Mouse (Mus musculus) layer of hippocampus, postnatal 25 days (tissue): Measurements from ENCODE around the gene Smad5. TPM values are rescaled to one million over a fixed set of nuclear protein-coding genes. Genes with fewer than 3 reads are reported as not detected.
A peak's percentile ranks its signal among the peaks of the same experiment; 100 is the strongest.

ENCODE experiments used
- DNase-seq, 2 experiments: peaks; one replicate each; pipeline ENCODE4 v3.0.0; 2022; ENCODE audit warnings: mixed read lengths in 2 of 2, low spot score in 1 of 2; ENCODE audit errors: extremely low spot score in 1 of 2
- total RNA-seq, 2 experiments: library from RNA; stranded (reverse); gene quantifications; 2 replicates each; pipeline ENCODE4 v1.2.3; 2021

Smad5 gene
- total RNA-seq, 2 experiments from 2014 or later = 23.3 to 26.3 TPM

- no peak for DNase-seq
Measured at GRCm38 (mm10) chr13:56751774-56752173, 49.0 kb downstream of the Smad5 start.

GRCm38 (mm10) chr13:56752474-56753191 is 49.8 kb downstream of the Smad5 start:
- DNase-seq = no peak

GRCm38 (mm10) chr13:56753192-56753951 is 50.6 kb downstream of the Smad5 start, which contains the start of gene Gm45623:
Gm45623 (minus strand) TSS chr13:56753827.
- DNase-seq = no peak

- DNase-seq = peak in 1 of 2 experiments; percentile 34
Measured at GRCm38 (mm10) chr13:56755871-56756270, 53.1 kb downstream of the Smad5 start.

GRCm38 (mm10) chr13:56757201-56757600 is 54.4 kb downstream of the Smad5 start:
- no peak for DNase-seq

- peak; percentile 40 to 80 for DNase-seq
Measured at GRCm38 (mm10) chr13:56758492-56758891, 55.7 kb downstream of the Smad5 start.

GRCm38 (mm10) chr13:56762446-56763229 is 59.8 kb downstream of the Smad5 start:
- DNase-seq = no peak

- DNase-seq = no peak
Measured at GRCm38 (mm10) chr13:56765284-56766032, 62.6 kb downstream of the Smad5 start.

- DNase-seq = no peak
Measured at GRCm38 (mm10) chr13:56766211-56766610, 63.4 kb downstream of the Smad5 start.

GRCm38 (mm10) chr13:56769431-56769830 is 66.6 kb downstream of the Smad5 start:
- DNase-seq = no peak

- no peak for DNase-seq
Measured at GRCm38 (mm10) chr13:56770136-56770578, 67.3 kb downstream of the Smad5 start.

- no peak for DNase-seq
Measured at GRCm38 (mm10) chr13:56770786-56771185, 68.0 kb downstream of the Smad5 start.

- DNase-seq = no peak
Measured at GRCm38 (mm10) chr13:56772592-56772991, 69.8 kb downstream of the Smad5 start.

GRCm38 (mm10) chr13:56773262-56773870 is 70.6 kb downstream of the Smad5 start:
- no peak for DNase-seq

GRCm38 (mm10) chr13:56774304-56774703 is 71.5 kb downstream of the Smad5 start:
- DNase-seq = no peak

- no peak for DNase-seq
Measured at GRCm38 (mm10) chr13:56780746-56781469, 78.1 kb downstream of the Smad5 start.

- DNase-seq = no peak
Measured at GRCm38 (mm10) chr13:56781697-56782096, 78.9 kb downstream of the Smad5 start.

- no peak for DNase-seq
Measured at GRCm38 (mm10) chr13:56782621-56783020, 79.8 kb downstream of the Smad5 start.

GRCm38 (mm10) chr13:56790683-56791082 is 87.9 kb downstream of the Smad5 start:
- DNase-seq = no peak
